Mouse (Mus musculus) urinary bladder, adult 18-20 months (tissue): ENCODE results near the gene Defb36.

Source experiments
- DNase-seq, 2 experiments: peaks; one replicate each; pipeline ENCODE4 v3.0.0; 2022; ENCODE audit warnings: low spot score in 2 of 2, mixed read lengths in 2 of 2

The Defb36 gene

GRCm38 (mm10) chr2:152622151-152622550, 18.0 kb downstream of the Defb36 start:
- DNase-seq: no peak

DNA sequence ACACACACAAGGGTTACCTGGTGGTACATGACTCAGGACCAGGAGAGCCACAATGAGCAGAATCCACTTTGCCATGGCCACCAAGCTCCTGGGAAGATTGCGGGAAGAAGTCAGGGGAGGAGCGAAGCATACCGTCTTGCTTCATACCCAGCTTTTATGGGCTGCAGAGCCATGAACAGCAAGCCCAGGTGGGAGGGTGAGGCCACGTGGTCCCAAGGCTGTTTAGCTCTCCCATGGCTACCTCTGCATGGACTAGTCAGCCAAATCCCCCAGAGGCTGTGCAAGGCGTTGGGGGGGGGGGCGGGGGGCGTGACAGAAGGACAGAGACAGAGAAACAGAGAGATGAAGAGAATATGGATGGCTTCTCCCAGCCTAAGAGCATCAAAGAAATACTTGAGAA, 18.8 kb downstream of the Defb36 start, which contains the start of gene Defb25:
Gene Defb25 (minus strand): TSS at position 101 of the 400 bp plus-strand sequence.
- no peak for DNase-seq

- DNase-seq: no peak
Measured at GRCm38 (mm10) chr2:152624566-152624965, 20.4 kb downstream of the Defb36 start.

DNA sequence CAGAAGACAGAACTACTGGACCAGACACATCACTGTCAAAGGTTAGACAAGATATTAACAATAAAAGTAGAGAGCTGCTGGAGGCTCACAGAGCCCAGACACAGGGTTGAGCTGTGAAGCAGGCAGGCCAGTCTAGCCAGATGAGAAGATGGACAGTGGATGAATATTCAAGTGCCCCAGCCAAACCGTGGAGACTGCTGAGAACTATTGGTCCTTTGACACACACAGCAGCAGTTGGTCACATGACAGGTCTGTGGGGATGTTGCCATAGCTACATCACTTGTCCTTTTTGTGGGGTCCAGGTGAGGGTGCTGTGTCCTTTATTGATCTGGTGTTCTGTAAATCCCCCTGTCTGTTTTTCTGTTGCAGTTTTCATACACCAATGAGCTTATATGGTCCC, 21.1 kb downstream of the Defb36 start:
- no peak for DNase-seq

DNA sequence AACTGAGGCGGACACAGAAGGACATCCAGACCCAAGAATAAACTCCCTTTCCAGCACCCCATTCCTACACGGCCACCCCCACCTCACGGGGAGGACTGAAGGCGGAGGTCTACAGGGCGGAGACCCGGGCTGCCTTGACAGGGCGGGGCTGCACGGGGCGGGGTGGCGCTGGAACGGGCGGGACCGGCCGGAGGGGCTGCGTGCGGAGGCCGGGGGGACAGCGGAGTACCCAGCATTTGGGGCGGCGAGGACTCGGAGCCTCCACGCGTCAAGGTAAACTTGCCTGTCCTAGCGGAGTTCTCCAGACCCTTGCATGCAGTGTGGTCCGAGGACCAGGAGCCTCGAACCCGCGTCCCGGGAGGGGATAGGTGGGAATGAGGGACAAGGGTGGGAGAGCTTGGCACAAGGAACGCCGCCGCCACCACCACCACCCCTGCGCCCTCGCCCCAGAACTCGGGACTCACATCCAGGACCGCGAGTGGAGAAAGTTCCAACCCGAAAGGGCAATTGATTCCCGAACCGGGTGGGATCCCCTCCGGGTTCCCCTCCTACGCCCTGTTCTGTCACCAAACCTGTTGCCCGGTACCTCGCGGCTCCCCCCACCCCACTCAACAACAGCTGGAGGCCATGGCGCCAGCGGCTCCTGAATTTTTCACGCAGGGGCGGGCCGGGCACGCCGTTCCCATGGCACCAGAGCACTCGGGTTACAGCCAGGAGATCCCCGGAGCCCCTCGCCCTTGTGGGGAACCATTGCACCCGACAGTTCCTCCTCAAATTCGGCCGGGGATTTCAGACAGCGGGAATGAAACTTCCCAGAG, 22.9 kb downstream of the Defb36 start, which contains the start of gene Rem1:
Gene Rem1 (plus strand): TSS at position 178 of the 818 bp plus-strand sequence.
- DNase-seq: no peak

DNA sequence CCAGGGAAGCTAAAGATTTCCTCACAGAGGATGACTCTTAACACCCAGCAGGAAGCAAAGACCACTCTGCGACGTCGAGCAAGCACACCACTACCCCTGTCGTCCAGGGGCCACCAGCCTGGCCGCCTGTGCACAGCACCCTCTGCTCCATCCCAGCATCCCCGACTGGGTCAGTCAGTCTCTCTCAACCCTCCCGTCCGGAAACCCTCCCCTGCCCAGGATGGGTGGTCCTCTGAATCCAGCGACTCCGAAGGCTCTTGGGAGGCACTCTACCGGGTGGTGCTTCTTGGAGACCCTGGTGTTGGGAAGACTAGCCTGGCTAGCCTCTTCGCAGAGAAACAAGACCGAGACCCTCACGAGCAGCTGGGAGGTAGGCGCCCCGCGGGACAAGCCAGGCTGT, 23.9 kb downstream of the Defb36 start:
- DNase-seq: no peak

GRCm38 (mm10) chr2:152629239-152629638, 25.1 kb downstream of the Defb36 start:
- DNase-seq: no peak

GRCm38 (mm10) chr2:152629904-152630303, 25.8 kb downstream of the Defb36 start:
- no peak for DNase-seq

- no peak for DNase-seq
Measured at GRCm38 (mm10) chr2:152633334-152633733, 29.2 kb downstream of the Defb36 start.

DNA sequence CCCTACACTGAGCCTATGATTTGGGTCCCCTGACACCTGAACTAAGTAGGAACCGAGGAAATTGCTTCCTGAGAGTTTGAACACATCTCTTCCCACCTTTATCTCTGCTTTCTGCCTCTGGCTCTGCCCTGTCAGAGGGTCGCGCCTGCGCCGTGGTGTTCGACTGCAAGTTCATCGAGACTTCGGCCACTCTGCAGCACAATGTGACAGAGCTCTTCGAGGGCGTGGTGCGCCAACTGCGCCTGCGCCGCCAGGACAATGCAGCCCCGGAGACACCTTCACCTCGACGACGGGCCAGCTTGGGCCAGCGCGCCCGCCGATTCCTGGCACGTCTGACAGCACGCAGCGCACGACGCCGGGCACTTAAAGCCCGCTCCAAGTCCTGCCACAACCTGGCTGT, 30.2 kb downstream of the Defb36 start:
- no peak for DNase-seq

DNA sequence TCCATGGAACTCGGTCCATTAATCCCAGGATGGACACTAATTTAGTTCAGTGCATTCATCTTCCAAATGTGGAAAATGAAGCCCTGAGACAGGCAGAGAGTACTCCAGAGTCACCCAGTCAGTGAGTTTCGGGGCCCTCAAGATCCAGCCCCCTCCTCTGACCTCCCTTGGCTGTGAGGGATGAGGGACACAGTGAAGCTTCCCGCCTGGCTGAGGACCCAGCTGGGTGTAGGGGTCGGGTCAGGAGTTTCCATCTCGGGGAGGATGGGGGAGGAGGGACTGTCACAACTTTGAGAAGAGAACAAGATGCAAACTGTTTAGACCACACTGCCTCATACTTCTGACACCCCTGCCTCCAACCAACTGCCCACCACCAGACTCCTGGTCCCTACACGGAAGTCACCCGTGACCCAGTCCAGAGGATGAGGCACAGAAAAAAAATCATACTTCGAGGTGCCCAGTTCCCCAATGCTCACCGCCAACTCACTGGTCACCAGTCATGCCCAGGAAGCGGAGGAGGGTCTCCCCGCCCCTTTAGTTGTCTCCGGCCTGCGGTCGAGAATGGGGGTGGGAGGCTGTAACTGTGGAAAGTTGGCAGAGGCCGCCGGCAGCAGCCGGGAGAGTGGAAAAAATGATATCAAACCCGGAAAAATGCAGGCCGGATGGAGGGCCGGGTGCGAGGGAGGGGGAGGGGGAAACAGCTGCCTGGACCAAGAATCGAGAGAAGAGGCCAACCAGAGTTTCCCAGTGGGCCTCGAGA, 32.3 kb downstream of the Defb36 start:
- DNase-seq: peak in 1 of 2 experiments; percentile 49

DNA sequence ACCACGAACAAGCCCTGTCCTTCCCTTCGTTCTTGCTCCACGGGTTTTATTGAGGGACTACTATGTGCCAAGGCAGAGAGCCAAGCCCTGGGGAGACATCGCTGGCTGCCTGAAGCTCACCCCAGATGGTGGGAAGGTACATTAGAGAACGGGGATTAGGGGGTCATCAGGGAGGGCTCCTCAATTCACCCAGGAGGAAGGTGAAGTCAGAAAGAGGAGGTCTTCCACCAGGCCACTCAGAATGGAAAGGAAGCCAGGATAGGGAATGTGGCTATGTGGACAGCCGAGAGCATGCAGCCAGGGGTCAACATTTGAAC, 32.8 kb downstream of the Defb36 start:
- no peak for DNase-seq

DNA sequence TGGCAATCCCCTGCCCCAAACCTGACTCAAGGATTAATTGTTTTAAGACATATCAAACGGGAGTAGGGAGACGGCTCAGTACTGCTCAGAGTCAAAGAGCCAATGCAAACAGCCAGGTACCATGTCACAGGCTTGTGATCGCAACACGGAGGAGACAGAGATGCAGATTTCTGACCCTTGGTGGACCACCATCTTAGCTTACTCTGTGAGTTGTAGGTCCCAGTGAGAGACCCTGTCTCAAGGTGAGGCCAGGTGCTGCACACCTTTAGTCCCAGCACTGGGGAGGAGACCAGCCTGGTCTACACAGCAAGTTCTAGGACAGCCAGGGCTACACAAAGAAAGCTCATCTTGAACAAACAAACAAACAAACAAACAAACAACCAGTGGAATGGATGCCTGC, 33.3 kb downstream of the Defb36 start:
- DNase-seq: no peak

- DNase-seq: no peak
Measured at GRCm38 (mm10) chr2:152638865-152639264, 34.7 kb downstream of the Defb36 start.

- peak in 1 of 2 experiments; percentile 35 for DNase-seq
Measured at GRCm38 (mm10) chr2:152639406-152640113, 35.4 kb downstream of the Defb36 start.

DNA sequence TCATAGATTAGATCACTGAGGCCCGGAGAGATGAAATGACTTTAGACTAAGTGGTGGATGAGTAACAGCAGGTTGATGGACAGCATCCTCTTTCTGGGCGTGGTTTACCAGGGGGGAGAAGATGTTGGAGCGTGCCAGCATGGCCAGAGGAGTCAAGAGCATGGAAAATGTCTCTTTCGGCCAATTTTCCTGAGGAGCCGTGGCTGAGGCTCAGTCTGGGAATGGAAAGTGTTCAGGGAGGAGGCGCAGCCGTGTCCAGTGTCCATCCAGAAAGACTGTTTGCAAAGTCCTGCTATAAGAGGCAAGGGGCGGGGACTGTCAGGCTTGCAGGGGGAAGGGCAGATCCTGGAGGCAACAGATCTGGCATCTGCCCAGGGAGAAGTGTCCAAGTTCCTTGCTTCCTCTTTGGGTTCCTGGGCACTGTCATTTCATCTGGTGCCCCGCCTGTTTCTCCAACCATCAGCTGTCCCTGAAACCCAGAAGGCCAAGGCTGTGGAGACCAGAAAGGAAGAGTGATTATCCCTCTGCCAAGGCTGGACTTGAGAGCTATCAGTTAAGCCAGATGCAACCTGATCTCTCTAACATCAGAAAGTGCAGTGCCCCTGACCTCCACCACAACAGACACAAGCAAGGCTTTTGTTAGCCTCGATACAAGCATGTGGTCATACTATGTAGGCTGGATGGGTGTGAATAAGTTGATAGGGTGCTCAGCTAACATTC, 48.9 kb downstream of the Defb36 start:
- DNase-seq: no peak

DNA sequence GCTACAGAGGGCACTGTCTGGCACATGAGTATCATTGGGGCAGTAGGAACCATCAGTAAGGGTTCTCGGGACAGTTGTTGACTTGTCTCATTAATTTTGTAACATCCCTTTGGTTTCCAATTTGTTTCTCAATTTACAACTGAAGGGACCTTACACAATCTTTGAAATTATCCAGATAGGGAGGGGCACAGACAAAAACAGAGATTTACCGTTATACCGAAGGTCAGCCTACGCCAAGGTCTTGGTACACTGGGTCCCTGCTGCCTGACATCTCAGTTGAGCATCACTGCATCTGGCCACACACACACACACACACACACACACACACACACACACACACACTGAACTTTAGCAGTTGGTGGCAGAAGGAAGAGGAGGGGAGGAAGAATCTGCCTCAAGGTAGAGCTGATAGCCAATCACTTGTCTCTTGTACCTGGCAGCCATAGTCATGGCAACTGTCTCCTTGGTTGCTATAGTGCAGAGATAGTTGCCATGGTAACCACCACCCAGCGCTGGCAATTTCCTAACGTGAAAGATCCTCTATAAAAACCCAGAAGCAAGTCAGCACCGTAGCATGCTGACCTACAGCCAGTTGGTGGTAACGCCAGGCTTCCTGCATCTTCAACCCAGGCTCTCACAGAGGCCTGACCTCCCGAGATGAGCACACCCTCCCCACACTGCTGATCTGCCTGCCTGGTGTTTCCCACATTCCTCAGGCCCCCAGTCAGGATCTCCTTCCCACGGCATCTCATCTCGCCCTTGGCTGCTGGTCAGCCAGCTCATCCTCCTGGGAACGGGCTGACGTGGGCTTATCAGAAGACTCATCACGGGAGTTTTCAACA, 50.0 kb downstream of the Defb36 start:
- DNase-seq: peak in 1 of 2 experiments; percentile 37

GRCm38 (mm10) chr2:152657398-152657797, 53.3 kb downstream of the Defb36 start:
- DNase-seq: peak in 1 of 2 experiments; percentile 21

DNA sequence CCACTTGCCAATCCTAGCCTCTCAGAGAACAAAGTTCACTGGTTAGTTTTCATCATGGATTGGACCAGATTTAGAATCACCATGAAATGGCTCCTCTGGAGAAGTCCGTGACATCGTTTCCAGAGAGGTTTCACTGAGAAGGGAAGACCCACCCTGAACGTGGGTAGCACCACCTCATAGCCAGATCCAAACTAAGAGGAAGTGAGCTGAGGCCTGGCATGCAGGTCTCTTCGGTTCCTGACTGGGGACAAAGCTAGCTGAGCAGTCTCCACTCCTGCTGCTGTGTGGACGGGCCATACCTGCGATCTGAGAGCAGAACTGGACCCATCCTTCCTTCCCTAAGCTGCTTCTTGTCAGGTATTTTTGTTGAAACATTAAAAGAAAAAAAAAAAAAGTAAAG, 57.0 kb downstream of the Defb36 start:
- no peak for DNase-seq
